Mouse (Mus musculus): ENCODE results near the gene Rcn3.

DNA sequence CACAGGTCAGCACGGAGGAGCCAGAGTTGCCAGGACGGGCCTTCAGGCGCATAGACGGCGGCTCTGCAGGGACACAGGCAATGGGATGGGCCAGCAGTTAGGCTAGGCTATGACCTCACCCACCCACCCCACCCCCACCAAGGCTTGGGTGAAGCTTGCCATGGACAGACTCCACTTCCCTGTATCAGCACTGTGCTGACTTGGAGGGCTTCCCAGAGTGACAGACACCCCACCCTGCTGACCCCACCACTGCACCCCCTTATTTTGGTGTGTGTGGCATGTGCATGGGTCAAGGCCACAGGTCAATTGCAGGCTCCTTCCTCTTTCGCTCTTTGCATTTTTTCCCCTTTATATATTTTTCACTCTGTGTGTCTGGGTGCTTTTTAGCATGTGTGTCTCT, 3.3 kb upstream of the Rcn3 start:
- no peak for TF ChIP-seq POLR2A (IDR thresholded peaks at IDR 0.05; ENCODE audit: insufficient read length, low read depth)
- TF ChIP-seq POLR2AphosphoS2 (IDR thresholded peaks at IDR 0.05; ENCODE audit: insufficient read length, low read depth): no peak
- no peak for TF ChIP-seq USF1 (IDR thresholded peaks at IDR 0.05; ENCODE audit: low read depth)
- no peak for TF ChIP-seq MYOG (IDR thresholded peaks at IDR 0.05; ENCODE audit: control insufficient read depth in 1 of 3, insufficient read depth in 1 of 3, insufficient read length in 2 of 3, low read depth in 2 of 3)
- no peak for TF ChIP-seq MAX (IDR thresholded peaks at IDR 0.05; ENCODE audit: low read depth)
- TF ChIP-seq TCF12 (IDR thresholded peaks at IDR 0.05; ENCODE audit: insufficient read depth, poor library complexity, severe bottlenecking): no peak
- no peak for TF ChIP-seq REST (IDR thresholded peaks at IDR 0.05; ENCODE audit: insufficient read depth, insufficient read length)
- no peak for TF ChIP-seq MYOD1 (IDR thresholded peaks at IDR 0.05; ENCODE audit: control insufficient read depth in 1 of 3, insufficient read length in 2 of 3, low read depth in 2 of 3)
- no peak for TF ChIP-seq E2F4 (IDR thresholded peaks at IDR 0.05; ENCODE audit: insufficient read depth)

Measured in myocyte (in vitro differentiated cells).